Mouse (Mus musculus) cortical plate, adult 2 months (tissue): ENCODE data around the gene Macrod2.

Source experiments
- CTCF ChIP-seq: fragments of 200-500 bp; IDR thresholded peaks from 2 replicates; pipeline ENCODE4 v1.5.1; 2011; ENCODE audit warnings: mild to moderate bottlenecking, control low read depth, low read length; ENCODE audit not compliant: insufficient read depth; ENCODE audit errors: extremely low read depth
- POLR2A ChIP-seq: fragments of 200-500 bp; IDR thresholded peaks from 2 replicates; pipeline ENCODE4 v1.6.1; 2011; ENCODE audit warnings: mild to moderate bottlenecking, low read length, control low read depth; ENCODE audit not compliant: insufficient read depth; ENCODE audit errors: extremely low read depth

DNA sequence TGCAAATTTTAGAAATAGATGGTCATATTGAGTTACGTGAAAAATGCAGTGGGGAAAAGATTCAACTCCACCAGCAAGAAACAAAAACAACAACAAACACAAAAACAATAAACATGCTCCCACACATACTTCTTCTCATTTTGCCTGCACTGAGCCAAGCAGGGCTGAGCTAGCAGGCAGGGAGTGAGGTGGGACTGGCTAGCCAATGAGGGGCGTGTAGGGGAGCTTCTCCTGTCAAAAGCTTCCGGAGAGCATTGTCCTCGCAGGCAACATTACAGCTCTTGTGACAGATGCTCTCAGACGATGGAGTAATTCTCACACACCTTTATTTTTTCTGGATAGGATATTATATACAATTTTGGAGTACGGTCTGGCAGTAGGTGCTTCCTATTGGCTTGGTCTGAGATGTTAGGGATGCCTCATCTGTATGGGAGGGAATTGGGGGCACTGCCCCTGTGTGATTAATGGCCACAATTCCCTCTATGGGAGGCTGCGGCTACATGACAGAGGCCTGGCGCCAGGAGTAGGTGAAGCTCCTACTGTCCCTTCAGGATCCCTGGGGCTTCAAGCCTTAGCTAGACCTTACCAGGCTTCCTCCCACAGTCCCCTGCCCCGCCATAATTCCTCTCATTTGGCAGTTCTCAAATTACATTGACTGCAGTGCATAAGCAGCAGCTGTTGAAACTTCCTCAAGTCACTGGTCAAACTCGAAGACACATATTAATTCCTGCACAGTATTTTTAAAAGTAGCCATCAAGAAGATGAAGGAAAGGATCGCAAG is 1491.8 kb downstream of the Macrod2 start:
- TF ChIP-seq CTCF (no peak), POLR2A (no peak)
